Mouse (Mus musculus) embryonic fibroblast, embryonic 13.5 days (primary cell): ENCODE data around the gene Caskin2. TPM values are rescaled to one million over a fixed set of nuclear protein-coding genes. Genes with fewer than 3 reads are reported as not detected.
A peak's percentile ranks its signal among the peaks of the same experiment; 100 is the strongest.
"Not testable (repeated sequence)": the region's sequence is repeated elsewhere in the genome, so short reads cannot be mapped to it uniquely, and the experiment has no call there.

Experiments used
- H3K27ac ChIP-seq: 2 replicates; pipeline ENCODE4 v1.5.1; 2012; ENCODE audit warnings: low read length, control low read depth, inconsistent platforms; ENCODE audit not compliant: insufficient read depth
- H3K4me1 ChIP-seq: 2 replicates; pipeline ENCODE4 v1.6.1; 2011; ENCODE audit warnings: low read length; ENCODE audit not compliant: control insufficient read depth, insufficient read depth
- H3K4me3 ChIP-seq: 2 replicates; pipeline ENCODE4 v1.5.1; 2011; ENCODE audit warnings: mild to moderate bottlenecking, control low read depth, low read length; ENCODE audit not compliant: insufficient read depth
- CTCF ChIP-seq: IDR thresholded peaks from 2 replicates; pipeline ENCODE4 v1.5.1; 2011; ENCODE audit warnings: mild to moderate bottlenecking, control low read depth, low read length, moderate library complexity, borderline replicate concordance; ENCODE audit not compliant: insufficient read depth
- POLR2A ChIP-seq: IDR thresholded peaks from 2 replicates; pipeline ENCODE4 v1.6.1; 2011; ENCODE audit warnings: low read depth, mild to moderate bottlenecking, control low read depth, low read length, moderate library complexity
- polyA plus RNA-seq: library from polyadenylated mRNA; stranded (reverse); fragments of >200 nt; gene quantifications from 2 replicates; pipeline ENCODE4 v1.2.4, GENCODE M21; 2011; ENCODE audit warnings: low read depth; ENCODE audit not compliant: missing spikeins, insufficient read length

Caskin2 gene
- polyA plus RNA-seq, 1 experiment: 13.1 TPM

DNA sequence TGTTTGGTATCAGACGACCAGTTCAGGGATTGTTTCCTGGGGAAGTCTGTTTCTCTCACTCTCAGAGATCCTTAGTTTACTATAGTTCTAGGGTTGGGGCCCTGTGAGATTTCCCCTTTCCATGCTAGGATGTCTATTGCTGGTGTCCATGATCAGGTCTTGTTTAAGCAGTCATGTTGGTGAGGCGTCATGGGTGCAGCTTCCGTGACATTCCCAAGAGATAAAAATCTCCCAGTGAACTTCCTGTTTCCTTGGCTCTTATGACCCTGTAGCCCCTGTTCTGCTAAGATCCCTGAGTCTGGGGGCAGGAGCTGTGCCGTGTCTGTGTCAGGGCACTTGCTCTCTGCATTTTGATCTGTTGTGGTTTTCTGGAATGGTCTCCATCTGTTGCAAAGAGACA is 38.8 kb downstream of the Caskin2 start:
- no peak for TF ChIP-seq POLR2A
- TF ChIP-seq CTCF: no peak
- Histone ChIP-seq H3K4me3 (no peak overlapping the region), H3K27ac (no peak overlapping the region)

DNA sequence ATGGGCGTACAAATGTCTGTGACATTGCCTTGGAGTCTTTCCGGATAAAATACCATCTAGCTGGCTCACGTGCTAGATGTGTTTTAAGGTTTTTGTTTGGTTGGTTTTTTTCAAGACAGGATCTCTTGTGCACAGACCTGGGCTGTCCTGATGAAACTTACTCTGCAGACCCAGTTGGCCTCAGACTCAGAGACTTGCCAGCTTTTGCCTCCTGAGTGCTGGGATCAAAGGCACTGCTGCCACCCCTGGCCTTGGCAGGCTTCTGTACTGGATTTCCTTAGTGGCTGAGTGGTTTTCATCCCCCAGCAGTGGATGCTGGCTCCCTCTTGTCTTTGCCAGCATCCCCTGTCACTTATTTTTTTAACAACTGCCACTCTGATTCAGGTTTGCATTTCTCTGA is 44.5 kb downstream of the Caskin2 start:
- no peak overlapping the region for H3K27ac ChIP-seq
- no peak overlapping the region for H3K4me3 ChIP-seq
- no peaks in the 10 kb centered on the region for H3K4me1 ChIP-seq
- TF ChIP-seq CTCF: no peak

More for the DNA sequence above, 38.8 kb downstream of the Caskin2 start:
- H3K4me1 ChIP-seq: peaks cover 7% of the 10 kb centered on the region; the same call in 1 of the 2 replicates

DNA sequence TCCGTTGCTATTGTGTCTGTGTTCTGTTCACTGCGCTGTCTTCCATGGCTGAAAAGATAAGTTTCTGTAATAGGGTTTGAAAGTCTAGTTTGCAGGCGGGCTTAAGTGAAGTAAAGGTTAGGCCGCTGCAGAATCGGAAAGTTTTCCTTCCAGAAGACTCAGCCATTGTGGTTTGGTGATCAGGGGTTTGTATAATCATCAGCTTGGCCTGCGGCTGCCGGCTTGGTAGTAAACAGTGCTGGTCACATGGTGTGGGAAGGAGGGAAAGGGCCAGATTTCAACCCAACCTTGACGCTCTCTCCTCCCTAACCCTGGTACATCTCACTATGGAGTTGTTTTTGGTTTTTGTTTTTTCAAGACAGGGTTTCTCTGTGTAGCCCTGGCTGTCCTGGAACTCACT is 46.5 kb downstream of the Caskin2 start:
- Histone ChIP-seq H3K4me3 (no peak overlapping the region), H3K27ac (no peak overlapping the region), H3K4me1 (no peaks in the 10 kb centered on the region)
- TF ChIP-seq POLR2A (no peak), CTCF (no peak)

DNA sequence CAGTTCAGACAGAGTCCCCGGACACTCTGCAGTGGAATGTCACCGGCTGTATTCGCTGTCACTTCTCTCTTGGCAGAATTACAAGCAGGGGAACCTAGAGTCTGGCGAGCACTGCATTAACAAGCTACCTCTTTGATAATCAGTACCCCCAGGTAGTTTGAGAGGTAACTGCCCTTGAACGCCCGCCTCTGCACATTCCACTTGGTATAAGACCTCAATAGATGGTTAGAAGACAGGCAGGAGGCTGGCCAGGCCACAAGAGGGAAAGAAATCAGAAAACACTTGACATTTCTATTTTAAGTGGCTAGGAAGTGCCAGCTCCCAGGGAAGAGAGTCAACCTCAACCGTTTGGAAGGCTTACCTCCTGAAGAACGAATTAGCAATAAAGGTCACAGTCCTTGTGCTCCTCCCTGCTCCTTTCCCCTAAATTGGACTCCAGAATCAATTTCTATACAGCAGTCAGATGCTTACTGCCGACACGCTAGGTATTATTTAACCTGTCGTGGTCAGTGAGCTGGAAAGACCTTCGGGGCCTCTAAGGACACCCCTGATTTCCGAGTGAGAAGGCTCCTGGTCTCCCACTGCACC is 47.0 kb downstream of the Caskin2 start:
- no peaks in the 10 kb centered on the region for H3K4me1 ChIP-seq
- H3K27ac ChIP-seq: peak overlapping the region; percentile 63
- H3K4me3 ChIP-seq: peak overlapping the region; percentile 80
- TF ChIP-seq CTCF (no peak), POLR2A (no peak)

DNA sequence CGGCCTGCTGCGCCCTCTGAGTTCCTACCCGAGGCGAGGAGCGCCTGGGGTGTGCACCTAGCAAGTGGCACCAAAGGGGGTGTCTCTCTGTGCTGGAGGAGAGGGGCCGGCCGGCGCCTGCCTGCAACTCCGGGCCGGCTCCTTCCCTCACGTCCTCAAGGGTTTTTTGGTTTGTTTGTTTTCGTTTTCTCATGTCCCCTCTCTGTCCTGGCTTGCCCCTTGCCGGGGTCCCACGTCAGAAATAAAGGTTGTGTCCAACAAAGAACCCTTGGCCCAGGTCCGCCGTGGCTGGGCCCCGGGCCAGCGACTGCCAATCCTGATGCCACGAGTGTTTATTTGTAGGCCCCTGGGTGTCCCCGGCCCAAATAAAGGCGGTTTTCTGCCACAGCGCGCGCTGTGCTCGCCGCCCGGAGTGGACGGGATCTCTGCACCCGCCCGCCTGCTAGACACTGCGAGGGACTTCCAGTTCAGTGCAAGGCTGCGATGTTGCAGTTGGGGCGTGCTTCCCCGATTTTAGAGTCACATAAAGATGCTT is 47.8 kb downstream of the Caskin2 start:
- Histone ChIP-seq H3K4me3 (peak overlapping the region; percentile 80), H3K27ac (peak overlapping the region; percentile 63), H3K4me1 (no peaks in the 10 kb centered on the region)
- peak; percentile 64 for TF ChIP-seq POLR2A
- TF ChIP-seq CTCF: no peak

DNA sequence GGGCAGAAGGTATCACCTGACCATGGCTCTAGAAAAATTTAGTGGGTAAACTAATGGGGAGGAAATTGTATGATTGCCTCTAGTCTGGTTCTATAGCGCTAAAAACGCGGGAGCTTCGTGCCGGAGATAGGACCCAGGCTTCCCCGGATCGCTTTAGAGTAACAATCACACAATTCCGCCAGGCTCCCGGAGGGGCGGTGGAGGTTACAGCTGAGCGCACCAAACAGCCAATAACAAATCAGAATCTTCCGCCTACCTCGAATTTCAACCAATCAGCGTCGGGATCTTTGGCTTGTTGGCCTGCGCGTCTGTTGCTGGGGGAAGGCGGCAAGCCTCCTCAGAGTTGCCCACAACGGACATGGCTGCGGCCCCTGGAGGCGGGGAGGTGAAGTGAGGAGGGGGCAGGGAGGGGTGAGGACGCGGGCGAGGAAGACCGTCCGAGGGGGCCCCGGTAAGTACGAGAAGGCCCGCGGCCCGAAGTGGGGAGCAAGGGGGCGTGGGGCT is 48.3 kb downstream of the Caskin2 start, which contains the start of gene Tmem94:
Tmem94 (plus strand) TSS at position 331 of the 504 bp plus-strand sequence.
- peak within 1 kb of the TSS; percentile 80 for H3K4me3 ChIP-seq
- H3K4me1 ChIP-seq: no peaks in the 10 kb centered on the region
- peak within 1 kb of the TSS; percentile 63 for H3K27ac ChIP-seq
- TF ChIP-seq CTCF (no peak), POLR2A (peak; percentile 65)

DNA sequence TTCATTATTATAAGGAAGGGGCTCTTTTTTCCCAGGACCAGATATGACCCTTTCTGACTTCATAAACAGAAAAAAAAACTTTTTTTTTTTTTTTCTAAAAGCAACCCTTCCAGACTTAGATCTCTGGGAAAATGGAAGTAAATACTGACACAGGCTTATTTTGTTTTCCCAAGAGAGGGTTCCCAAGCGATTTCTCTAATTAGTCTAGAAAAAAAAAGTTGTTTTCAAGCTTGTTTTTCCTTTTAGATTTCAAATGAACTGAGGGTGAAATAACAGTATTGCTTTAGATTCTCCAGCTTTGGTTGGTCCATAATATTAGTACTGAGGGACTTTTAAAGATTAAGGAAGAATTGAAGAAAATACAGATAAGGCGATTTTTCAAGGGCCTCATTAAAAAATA is 48.7 kb downstream of the Caskin2 start:
- Histone ChIP-seq H3K4me3 (peak overlapping the region; percentile 12; the same call in 1 of the 2 replicates), H3K27ac (no peak overlapping the region), H3K4me1 (no peaks in the 10 kb centered on the region)
- no peak for TF ChIP-seq POLR2A
- TF ChIP-seq CTCF: no peak

DNA sequence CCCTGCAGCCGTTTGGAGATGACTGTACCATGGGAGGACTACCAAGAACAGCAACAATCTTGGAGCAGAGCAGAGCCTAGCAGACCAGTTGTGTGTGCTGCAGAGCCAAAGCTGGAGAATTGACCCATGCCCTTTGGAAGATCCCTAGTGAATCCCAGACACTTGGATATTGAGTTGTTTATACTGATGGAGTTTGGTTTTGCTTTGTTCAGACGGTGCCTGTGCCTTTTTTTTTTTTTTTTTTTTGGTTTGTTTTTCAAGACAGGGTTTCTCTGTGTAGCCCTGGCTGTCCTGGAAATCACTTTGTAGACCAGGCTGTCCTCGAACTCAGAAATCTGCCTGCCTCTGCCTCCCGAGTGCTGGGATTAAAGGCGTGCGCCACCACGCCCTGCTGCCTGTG is 51.3 kb downstream of the Caskin2 start:
- H3K4me1 ChIP-seq, H3K4me3 ChIP-seq, H3K27ac ChIP-seq: not testable (repeated sequence)

DNA sequence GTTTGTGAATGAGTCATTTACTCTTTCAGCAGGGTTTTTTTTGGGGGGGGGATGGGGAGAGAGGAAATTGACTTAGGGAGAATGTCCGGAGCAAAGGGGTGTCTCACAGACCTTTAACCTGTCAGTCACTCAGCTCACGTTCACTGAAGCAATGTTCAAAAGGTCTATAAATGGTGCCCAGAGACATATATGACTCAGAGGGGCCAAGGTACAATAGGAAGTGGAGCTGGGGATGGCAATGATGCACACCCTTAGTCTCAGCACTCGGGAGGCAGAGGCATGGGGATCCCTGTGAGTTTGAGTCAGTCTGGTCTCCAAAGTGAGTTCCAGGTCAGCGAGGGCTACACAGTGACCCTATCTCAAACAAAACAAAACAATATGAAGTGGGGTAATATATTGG is 60.0 kb downstream of the Caskin2 start:
- Histone ChIP-seq H3K4me1 (no peaks in the 10 kb centered on the region; the same call in 1 of the 2 replicates), H3K27ac (no peak overlapping the region), H3K4me3 (no peak overlapping the region)
- no peak for TF ChIP-seq POLR2A
- no peak for TF ChIP-seq CTCF

DNA sequence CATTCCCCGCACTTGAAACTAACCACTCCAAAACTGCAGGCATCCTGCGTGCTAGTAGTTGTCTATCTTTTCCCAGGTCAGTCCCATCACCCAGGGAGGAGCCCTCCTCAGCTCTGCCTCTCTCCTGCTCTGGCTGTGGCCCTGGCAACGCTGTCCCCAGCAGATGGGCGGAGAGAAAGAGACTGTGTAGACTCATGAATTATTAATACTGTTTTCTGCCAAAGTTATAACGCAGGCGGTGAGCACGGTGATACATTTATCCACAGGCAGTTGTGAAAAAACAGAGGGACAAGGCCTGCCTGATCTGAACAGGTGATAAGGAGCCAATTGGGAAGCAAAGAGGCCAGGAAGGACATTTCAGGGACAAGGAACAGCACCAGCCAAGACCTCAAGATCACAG is 60.8 kb downstream of the Caskin2 start:
- TF ChIP-seq POLR2A (no peak), CTCF (no peak)
- no peak overlapping the region for H3K4me3 ChIP-seq
- H3K27ac ChIP-seq: no peak overlapping the region
- H3K4me1 ChIP-seq: peaks cover 2% of the 10 kb centered on the region; the same call in 1 of the 2 replicates
